Mouse (Mus musculus) hematopoietic stem cell, adult 5-6 weeks (primary cell): Measurements from ENCODE around the gene Sost. TPM values are rescaled to one million over a fixed set of nuclear protein-coding genes. Genes with fewer than 3 reads are reported as not detected.

ENCODE experiments used
- ATAC-seq, 2 experiments: fragments of 125-278 bp in 1 of 2; replicated peaks in 1 of 2; 2 replicates each; pipeline ENCODE4 v1.8.0; 2016 to 2017; ENCODE audit warnings: inconsistent platforms in 2 of 2, mild to moderate bottlenecking in 2 of 2, moderate number of reproducible peaks in 2 of 2, low read depth in 1 of 2, moderate TSS enrichment in 1 of 2; ENCODE audit not compliant: low FRiP score in 2 of 2, poor library complexity in 2 of 2, severe bottlenecking in 2 of 2, insufficient read depth in 1 of 2, low TSS enrichment in 1 of 2
- total RNA-seq: library from RNA; stranded (forward); fragments of 172-1452, 232-1000 nt; gene quantifications from 2 replicates; pipeline ENCODE4 v1.2.3, GENCODE M21; 2017

Sost gene
- not detected in 2 replicates for total RNA-seq

DNA sequence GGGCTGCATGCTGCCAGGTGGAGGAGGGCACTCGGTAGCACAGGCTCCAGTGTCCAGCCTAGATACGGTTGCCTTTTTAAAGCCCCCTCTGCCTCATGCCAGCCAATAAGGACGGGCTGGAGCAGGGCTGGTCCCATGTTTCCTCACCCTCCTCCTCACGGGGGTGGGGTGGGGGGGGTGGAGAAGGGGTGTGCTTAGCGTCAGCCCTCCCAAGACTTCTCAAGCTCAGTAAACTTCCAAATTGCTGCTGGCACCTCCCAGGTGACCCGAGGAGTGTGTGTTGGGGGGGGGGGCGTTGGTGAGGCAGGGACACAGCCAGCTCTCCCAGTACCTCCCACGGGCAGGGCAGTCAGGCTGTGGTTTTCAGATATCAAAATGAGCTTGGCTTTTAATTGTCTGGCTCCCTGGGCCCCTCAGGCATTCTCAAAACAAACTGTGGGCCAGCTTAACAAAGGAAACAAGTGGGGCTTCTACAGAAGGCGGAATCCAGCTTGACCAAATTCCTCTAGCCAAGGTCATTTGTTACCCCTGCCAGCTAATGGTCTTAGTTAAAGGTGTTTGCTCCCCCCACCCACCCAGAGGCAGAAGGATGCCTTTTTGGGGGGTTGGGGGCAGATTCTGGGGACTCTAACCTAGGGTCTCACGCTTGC, at the start of gene Sost:
Gene Sost, minus strand, starts transcription at position 51 of the 650 bp plus-strand sequence.
- no peak for ATAC-seq

- no peak for ATAC-seq
These were observed 49.3 kb upstream of the Sost start for GRCm38 (mm10) chr11:102016136-102016535.

DNA sequence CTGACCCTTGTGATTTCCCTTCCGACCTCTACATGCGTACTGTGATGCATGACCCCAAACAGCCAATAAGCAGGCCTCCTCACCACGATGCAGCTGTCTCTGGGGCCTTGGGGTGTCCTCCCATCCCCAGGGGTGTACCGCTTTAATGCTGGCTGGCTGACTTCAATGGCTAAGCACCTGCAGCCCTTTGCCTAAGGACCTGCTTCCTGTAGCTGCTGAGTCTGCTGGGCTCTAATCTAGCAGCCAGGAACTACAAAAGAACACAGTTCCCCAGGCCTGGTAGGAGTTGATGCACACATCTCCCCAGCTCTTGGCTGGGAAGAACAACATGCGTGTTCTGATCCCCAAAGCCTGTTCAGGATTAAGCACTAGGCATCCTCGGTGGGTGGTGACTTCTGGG, 48.7 kb upstream of the Sost start:
- ATAC-seq: no peak

GRCm38 (mm10) chr11:102013201-102013600, 46.4 kb upstream of the Sost start:
- ATAC-seq: no peak

GRCm38 (mm10) chr11:102011510-102011909, 44.7 kb upstream of the Sost start:
- ATAC-seq: no peak

GRCm38 (mm10) chr11:102010140-102010539, 43.3 kb upstream of the Sost start:
- ATAC-seq: no peak

DNA sequence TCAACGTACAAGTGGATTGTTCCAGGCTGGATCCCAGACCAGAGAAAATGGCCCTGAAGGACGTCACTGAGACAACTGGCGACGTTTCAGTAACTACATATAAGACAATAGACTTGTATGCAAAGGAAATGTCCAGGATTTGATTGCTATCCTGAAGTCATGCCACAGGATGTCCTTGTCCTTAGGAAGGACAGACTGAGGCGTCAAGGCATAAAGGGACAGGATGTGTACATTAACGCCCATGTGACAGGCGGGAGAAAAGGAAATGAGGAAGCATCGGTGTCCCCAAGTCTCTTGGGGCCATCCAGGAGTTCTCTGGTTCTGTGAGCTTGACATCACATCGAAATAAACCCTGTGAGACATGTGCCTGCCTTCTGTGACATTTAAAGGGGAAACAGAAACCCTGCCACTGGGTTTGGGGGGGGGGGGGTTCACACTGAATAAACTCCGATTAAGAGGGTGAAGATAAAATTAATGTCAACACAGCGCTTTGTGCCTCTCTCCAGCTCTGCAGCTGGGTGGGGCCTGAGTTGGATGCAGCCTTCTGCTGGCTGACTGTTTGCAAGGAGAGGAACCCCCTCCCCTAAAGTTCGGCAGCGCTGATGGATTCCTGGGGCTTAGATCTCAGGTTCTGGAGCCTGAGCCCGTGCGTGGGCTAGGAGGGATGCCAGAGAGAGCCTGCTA, 42.3 kb upstream of the Sost start:
- no peak for ATAC-seq

GRCm38 (mm10) chr11:102008372-102008771, 41.6 kb upstream of the Sost start:
- no peak for ATAC-seq

GRCm38 (mm10) chr11:102006688-102007087, 39.9 kb upstream of the Sost start:
- ATAC-seq: no peak

- ATAC-seq: no peak
These were observed 39.5 kb upstream of the Sost start for GRCm38 (mm10) chr11:102006271-102006670.

GRCm38 (mm10) chr11:102004251-102004650, 37.4 kb upstream of the Sost start:
- no peak for ATAC-seq

DNA sequence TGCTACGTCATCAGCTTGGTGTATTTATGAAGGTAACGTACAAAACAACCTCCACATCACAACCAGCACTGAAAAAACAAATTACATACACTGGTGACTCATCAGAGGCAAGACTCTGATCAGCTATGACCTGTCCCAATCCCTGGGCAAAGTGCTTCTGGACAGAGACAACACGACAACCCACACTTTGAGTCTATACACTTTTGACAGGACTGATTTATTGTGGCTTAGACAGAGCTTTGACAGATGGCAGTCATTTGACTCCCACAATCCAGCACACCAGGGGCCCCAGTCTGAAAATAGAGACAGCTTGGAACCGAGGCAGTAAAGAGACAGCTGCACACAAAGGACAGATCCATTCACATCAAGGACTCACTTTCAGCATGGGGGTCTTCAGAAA, 32.7 kb upstream of the Sost start:
- no peak for ATAC-seq

DNA sequence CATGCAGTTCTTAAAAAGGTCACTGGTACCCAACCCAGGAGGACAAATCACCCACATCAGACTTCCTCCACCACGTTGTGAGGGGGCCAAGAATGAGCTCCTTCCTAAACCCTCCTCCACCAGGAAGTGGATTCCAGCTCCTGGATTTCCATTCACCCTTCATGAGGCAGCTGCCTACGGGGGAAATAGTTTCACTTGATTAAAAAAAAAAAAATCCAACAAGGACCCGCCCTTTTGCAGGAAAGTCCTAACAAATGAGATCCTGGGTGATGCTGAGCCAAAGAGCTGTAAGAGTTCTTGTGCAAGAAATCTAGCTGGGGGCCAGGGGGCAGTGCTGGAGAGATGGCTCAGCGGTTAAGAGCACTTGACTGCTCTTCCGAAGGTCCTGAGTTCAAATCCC, 31.4 kb upstream of the Sost start:
- no peak for ATAC-seq

DNA sequence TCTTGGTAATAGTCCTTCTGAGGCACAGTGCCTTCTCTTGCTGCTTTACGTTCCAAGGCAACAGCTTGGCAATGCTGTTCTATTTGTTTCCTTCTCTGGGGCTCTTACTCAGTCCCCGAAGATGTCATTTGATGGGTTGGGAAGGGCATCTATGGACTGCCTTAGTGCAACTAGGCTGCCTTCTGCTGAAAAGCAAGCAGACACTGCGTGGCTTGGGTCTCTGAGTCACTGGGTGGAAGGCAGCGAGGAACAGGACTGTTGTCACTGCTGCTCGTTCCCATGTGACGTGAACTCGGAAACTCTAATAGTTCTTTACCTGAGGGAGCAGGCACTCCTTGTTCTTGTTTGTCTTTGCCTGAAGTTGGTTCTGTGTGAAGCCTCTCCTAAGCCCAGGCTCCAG, 29.1 kb upstream of the Sost start:
- no peak for ATAC-seq

DNA sequence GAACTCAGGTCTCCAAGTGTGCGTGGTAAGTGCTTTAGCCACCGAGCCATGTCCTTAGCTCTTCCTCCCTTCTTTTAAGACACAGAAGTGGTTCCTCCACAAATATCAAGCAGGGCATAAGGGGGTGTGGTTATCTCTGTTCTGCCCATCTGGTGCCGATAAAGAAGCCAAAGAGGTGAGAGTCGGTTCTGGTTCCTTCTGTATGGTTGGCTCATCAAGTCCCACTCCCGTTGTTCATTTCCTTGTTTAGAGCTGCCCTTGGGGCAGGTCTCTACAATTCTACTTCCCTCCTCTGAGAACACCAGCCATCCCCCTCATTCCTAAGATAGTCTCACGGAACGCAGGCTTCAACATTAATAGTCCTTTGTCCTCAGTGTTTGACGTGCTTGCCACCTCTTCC, 27.3 kb upstream of the Sost start:
- no peak for ATAC-seq

GRCm38 (mm10) chr11:101992411-101992810, 25.6 kb upstream of the Sost start:
- no peak for ATAC-seq

- no peak for ATAC-seq
These were observed 25.0 kb upstream of the Sost start for GRCm38 (mm10) chr11:101991813-101992212.

- ATAC-seq: no peak
These were observed 23.4 kb upstream of the Sost start for GRCm38 (mm10) chr11:101990244-101990643.

DNA sequence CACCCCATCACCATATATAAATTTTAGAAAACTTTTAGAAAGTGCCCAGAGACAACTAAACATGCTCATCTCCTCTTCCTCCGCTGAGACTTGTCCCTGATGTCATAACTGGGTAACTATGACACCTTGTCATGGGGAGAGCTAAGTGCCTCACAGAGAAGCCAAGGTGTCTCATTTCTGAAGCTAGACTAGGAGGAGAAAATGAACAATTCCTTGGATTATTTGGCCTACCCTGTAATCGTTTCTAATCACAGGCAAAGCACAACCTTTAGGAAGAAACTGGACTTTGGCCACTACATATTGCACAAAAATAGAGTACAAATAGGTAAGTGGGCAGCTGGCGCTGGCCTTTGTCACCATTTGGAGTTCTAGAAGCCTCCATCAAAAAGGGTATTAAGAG, 20.1 kb upstream of the Sost start, which contains the start of gene Dusp3:
Gene Dusp3, minus strand, starts transcription at position 101 of the 400 bp plus-strand sequence.
- ATAC-seq: no peak
